Mouse (Mus musculus): ENCODE results near the gene Tmem88.
A peak's percentile ranks its signal among the peaks of the same experiment; 100 is the strongest.

Tmem88 gene

GRCm38 (mm10) chr11:69416509-69416908 lies 18.5 kb upstream of the Tmem88 start:
- DNase-seq, result no peak

- DNase-seq, result peak; percentile 45
Observed at GRCm38 (mm10) chr11:69415668-69416451, 17.8 kb upstream of the Tmem88 start.

- peak; percentile 76 for DNase-seq
Observed at GRCm38 (mm10) chr11:69415327-69415667, 17.3 kb upstream of the Tmem88 start.

GRCm38 (mm10) chr11:69414421-69415326 lies 16.6 kb upstream of the Tmem88 start:
- DNase-seq, result peak; percentile 33

GRCm38 (mm10) chr11:69413221-69414181 lies 15.5 kb upstream of the Tmem88 start, which contains the start of gene Kdm6b:
TSS of gene Kdm6b (minus strand) at chr11:69413675.
- DNase-seq, result peak; percentile 86

GRCm38 (mm10) chr11:69412548-69412947 lies 14.5 kb upstream of the Tmem88 start:
- DNase-seq, result no peak

GRCm38 (mm10) chr11:69411538-69412203 lies 13.6 kb upstream of the Tmem88 start:
- DNase-seq, result peak; percentile 59

- DNase-seq, result peak; percentile 98
Observed at GRCm38 (mm10) chr11:69411073-69411535, 13.1 kb upstream of the Tmem88 start.

GRCm38 (mm10) chr11:69410310-69411072 lies 12.5 kb upstream of the Tmem88 start:
- DNase-seq, result peak; percentile 78

- DNase-seq, result no peak
Observed at GRCm38 (mm10) chr11:69410045-69410309, 11.9 kb upstream of the Tmem88 start.

- peak; percentile 95 for DNase-seq
Observed at GRCm38 (mm10) chr11:69409378-69410044, 11.5 kb upstream of the Tmem88 start.

- peak; percentile 96 for DNase-seq
Observed at GRCm38 (mm10) chr11:69408541-69409377, 10.7 kb upstream of the Tmem88 start.

GRCm38 (mm10) chr11:69407724-69408004 lies 9.6 kb upstream of the Tmem88 start:
- DNase-seq, result no peak

- DNase-seq, result peak; percentile 72
Observed at GRCm38 (mm10) chr11:69406867-69407723, 9.1 kb upstream of the Tmem88 start.

GRCm38 (mm10) chr11:69406282-69406681 lies 8.2 kb upstream of the Tmem88 start:
- DNase-seq, result no peak

GRCm38 (mm10) chr11:69405397-69406200 lies 7.6 kb upstream of the Tmem88 start:
- DNase-seq, result no peak

GRCm38 (mm10) chr11:69404595-69405396 lies 6.8 kb upstream of the Tmem88 start:
- no peak for DNase-seq
